Mouse (Mus musculus): Measurements from ENCODE around the gene Zbtb20.

Gene Zbtb20

DNA sequence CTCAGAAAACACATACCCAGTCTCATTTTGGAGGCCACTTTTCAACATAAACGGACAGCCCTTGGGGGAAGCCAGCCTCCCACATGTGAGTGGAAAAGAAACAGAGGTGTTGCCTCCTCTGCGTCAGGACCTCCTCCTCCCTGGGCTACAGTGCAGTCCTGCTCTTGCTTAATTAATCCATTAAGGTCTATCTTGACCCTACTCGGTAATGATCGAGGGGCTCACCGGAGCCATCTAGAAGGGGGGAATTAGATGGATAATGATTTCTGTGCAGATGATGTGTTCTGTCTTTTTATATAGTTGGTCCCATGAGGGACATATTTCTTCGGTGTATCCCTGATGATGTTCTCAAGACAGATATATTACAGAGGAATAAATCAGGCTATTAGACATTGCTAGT lies 655.6 kb downstream of the Zbtb20 start:
- DNase-seq: no peak

DNA sequence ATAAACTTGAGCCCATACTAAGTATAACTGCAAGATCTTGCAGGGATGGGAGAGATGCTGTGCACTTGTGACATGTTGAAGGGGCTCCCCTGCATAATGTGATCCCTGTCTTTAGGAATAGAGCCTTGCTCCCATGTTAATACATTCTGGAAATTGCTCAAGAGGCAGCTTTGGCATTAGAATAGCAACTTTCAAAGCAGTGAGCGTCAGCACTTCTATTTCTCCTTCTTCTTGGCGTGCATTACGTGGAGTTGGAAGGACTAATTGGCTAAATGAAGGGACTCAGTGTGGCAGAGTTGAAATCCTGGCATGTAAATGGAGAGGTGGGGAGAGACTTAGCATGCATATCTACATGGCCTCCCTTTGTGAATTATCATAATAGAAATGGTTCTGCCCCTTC lies 658.4 kb downstream of the Zbtb20 start:
- DNase-seq: no peak

DNA sequence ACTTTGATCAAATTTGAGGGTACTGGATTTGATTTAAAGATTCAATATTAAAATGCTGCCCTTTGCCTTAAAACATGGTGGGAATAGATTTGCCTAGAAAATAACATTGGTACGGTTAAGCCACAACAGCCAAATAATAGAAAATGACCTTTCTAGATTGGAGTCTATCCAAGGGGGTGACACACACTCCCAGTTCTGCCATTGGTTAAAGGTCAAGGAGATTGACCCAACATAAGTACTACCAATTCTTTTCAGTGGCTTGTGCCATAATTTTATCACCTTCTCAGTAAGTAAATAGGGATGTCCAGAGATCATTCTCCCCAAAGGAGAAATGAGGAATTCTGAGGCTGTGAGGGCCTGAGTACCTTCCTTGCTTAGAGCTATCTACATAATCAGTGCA lies 660.2 kb downstream of the Zbtb20 start:
- no peak for DNase-seq

DNA sequence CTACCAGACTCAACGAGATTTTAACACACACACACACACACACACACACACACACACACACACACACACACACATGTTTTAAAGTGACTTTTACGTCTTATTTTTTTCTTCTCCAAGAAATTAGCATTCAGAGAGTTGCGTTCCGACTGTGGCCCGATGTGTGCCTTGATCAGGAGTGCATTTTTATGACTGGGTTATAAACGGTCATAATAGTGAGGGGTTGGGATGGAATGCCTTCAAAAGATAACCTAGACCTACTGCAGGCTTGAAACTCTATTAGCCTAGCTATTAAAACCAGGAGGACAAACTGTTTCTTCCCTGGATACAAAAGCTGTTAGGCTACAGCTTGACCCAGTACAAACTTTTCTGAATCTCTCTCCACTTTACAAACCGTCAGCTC lies 661.5 kb downstream of the Zbtb20 start:
- no peak for DNase-seq

DNA sequence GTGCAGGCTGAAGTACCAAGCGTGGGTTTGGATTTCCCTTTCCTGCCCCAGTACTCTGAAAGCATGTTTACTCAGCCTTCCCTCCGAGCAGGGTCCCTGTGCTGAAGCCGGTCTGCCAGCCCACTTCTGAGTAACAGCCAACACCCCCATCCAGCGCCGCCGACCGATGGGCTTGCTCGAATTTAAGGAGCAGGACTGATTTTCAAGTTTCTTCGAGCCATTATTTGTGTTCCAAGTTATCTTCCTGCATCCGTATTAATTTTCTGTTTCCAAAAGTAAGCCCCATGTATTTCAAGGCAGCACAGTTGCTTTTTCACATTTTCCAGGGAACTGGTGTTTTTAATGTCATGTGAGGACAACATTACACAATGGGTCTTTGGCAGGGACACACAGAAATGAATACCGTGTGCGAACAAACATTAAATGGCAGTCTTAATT lies 664.0 kb downstream of the Zbtb20 start:
- DNase-seq: no peak

DNA sequence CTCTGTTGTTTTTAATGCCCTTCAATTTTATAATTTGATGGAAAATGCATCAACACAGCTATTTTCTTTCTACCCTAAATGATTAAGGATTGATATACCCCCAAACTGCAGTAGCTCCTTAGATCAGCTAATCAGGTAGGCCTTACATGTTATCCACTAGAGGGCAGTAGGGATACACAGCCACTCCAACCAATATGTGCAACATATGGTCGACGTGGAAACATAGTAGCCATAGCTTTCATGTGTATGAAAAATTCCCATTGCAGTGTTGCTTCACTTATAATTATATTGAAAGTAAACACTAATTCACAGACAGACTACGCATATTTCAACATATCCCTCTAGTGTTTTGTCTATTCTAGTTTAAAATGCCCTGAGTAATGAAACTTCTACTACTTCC lies 664.4 kb downstream of the Zbtb20 start:
- no peak for DNase-seq

DNA sequence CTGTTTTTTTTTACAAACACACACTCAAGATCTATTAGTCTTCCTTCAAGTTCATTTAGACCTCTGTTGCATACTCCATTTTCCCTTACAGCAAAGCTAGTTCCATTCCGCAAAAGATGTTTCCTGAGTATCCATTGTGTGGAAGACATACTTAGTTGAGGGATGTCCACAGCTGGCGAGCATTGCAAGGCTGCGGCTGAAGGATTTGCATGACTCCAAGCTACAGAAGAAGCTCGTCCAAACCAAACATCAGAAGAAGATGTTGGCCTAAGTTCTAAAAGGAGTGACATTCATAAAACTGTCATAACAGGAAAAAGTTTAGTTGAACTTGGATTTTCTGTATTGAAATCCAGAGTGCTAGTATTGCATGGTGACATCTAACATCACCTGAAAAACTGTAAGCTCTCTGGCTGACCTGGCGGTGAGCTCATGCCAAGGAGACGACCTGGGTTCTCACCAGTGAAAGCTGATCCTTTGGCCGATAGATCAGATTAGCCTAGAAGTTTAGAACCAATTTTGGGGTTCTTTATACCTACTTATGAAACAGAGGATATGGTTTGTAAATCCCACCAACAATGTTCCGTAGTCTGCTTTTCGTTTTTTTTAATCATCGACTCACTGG lies 665.0 kb downstream of the Zbtb20 start:
- no peak for DNase-seq

DNA sequence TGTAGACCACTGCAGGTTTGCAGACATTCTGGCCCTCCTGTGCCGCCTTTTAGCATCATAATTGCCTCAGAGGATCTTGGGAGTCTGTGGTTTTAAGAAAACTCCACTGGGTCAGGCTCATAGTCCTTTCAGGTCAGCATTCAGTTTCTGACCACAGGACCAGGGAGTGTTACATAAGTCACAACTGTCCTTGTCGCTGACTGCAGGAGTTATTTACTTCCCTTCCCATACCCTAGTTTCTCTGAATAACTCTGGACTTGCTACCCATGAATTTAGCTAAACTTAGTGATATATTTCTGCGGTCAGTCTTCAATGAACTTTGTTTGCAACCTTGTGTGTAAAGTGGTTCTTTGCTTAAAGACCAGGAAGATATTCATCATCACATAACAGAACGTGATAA lies 669.6 kb downstream of the Zbtb20 start:
- no peak for DNase-seq

DNA sequence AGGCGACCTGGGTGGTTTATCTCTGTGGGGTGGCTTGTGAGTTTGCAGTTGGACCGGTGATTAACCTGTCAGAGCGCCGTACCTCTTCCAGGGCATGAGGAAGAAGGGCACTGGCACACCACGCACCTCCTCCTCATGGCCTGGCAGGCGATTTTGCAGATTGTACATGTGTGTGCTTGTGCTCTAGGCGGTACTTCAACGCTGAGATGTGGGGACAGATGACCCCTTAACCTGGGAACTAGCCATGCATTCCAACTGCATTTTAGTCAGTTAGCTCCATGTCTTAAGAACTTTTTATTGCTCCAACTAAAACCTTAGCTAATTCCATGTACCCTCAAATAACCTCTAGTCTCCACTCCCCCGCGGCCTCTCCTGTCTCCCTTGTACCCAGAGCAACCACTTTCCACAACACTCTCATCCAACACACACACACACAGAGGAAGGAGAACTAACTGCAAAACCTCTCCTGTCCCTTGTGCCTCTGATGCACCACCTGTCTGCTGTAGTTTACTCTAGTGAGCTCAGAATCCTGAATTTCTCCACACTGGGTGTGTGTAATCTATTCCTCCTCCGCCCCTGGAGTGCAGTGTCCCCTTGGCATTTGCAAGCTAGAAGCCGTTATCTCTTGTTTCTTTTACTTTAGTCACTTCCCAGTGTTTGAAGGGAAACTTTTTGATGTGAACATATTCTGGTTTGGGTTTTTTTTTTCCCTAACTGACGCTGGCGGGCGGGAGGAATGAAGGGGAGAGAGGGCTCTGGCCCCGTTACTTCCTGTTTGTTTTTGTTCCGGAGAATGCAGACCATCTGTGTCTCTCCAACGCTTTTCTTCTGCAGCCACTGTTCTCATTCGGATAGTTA lies 671.9 kb downstream of the Zbtb20 start:
- DNase-seq: peak; percentile 24 to 51

DNA sequence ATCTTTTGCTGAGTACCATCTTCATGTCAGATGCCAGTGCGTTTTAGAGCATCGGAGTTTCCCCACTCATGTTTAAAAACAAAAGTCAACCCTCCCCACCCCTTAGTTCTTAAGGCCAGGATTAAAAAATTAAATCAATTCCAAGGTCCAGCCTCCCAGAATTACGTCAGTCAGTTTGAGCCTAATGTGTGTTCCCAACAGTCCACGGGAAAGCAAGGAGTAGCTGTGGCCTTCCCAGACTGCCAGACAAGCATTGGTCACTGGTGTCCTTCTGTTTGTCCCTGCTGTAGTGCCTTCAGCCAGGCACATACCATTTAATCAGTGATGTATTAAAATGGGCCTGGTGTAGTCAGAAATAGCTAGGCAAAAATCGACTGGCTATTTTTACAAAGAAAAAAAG lies 673.1 kb downstream of the Zbtb20 start:
- DNase-seq: peak in 1 of 2 experiments; percentile 72

DNA sequence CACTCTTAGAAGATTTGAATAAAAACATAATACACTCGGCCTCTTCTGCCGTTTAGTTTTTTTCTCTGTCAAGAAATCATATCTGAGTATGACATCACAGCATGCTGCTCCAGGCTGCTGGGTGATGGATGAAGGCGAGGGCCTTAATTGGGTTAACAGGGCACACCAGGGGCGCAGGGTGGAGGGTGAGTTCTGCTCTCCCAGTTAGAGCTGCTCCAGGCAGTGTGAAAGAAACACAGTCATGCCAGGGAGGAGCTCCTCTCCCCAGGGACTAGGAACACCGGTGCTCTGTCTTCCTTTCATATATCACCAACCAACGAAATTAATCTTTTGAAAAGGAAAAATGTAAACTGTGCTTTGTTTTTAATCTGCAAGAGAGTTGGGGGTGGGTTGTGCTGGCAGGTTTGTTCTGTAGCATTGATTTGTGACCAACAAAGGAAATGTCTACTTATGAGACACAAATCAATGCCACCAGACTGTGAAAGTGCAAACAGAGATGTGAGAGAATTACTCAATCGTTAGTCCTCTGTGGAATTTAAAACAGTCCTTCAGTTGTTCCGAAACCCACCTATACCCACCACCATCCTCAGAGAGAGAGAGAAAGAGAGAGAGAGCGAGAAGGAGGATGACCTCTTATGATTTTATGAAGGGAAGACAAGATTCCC lies 673.9 kb downstream of the Zbtb20 start:
- DNase-seq: peak in 1 of 2 experiments; percentile 58

DNA sequence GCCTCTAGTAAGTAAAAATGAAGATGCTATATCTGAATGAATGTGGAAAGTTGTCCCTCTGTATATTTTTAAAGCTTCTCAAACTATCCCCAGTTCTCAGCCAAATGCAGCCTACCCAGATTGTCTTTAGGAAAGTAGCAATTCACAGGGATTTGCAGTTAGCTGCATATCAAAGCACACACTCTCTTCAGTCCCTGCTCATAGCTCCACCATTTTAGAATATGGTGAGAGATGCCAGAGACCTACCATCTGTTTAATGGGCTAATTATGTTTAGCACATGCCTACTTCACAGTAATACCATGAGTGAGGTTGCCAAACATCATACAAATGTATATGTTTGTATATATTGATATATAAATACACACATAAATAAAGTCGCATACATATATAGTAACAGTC lies 676.8 kb downstream of the Zbtb20 start:
- no peak for DNase-seq

DNA sequence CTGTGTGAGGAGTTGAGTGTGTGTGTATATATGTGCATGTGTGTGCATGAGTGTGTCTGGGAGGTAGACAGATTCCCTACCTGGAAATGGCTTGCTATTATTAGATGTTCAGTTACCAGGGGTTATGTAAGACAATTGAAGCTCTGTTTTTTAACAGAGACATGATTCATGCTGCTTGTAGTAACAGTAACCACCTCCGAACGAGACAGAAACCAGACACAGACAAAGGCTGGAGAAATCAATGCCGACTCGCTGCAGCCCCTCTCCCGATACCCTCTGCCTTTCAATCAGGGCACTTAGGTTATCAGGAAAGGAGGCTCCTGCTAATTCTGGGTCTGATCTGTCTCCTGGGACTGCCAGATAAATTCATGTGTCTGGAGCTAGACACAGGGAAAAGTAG lies 681.7 kb downstream of the Zbtb20 start:
- DNase-seq: no peak

DNA sequence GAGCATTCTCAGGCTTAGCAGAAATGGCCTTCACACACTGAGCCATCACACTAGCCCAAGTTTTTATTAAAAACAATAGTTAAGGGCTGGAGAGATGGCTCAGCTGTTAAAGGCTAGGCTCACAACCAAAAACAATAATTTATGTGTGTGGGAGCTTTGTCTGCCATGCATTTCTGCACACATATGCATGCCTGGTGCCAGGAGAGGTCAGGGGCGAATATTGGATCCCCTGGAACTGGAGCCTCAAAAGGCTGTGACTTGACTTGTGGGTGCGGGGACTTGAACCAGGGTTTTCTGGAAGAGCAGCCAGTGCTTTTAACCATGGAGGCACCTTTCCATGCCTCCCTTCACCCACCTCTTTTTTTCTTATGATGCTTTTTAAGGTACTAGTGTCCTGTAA lies 685.6 kb downstream of the Zbtb20 start:
- DNase-seq: no peak

DNA sequence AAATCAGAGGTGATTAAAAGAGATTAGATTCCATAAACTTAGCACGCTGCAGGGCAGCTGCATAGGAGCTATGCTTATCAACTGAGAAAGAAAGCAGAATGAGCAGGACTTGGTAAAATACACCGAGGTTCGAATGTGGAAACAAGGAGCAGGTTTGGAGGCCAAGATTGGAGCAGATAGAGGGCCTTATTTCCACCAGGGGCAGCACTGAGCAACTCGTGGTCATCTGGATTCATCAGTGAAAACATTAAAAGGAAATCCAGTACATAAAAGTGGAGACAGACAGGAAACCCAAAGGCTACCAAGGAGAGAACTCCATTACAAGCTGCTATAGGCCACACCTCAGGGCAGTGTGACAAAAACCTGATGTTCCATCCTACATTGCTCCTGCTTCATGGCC lies 686.3 kb downstream of the Zbtb20 start:
- DNase-seq: peak in 1 of 2 experiments; percentile 39

DNA sequence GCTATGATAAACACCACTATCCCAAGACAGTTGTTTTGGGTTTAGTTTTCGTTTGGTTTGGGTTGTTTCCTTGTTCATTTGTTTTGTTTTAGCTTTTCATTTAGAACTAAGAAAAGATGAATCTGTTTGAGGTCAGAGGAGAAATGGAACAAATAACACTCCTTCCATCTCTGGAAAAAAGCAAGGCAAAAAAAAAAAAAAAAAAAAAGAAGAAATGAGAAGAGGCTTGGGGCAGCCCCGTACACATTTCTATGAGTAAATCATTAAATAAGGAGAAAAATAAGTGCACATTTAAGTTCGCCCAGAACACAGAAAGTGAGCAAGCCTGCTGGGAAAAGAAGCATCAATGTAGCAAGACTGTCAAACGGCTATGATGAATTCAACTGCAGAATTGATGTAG lies 690.2 kb downstream of the Zbtb20 start:
- DNase-seq: no peak

DNA sequence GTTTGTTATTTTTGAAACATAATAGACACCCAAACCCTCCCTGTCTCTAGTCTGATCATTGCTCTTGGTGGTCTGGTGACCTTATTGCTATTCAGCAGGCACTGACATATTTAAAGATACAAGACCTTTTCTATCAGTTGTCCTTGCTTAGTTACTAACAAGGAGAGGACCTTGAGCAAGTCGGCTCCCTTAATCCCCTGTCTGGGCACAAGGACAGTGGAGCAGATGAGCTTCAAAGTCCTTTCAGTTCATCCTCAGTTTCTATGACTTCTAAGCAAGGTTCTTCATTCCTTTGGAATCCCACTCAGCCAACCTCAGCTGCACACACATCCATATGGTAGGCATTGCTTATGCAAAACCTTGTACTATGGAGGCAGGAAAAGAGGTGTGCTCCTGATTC lies 690.8 kb downstream of the Zbtb20 start:
- no peak for DNase-seq

DNA sequence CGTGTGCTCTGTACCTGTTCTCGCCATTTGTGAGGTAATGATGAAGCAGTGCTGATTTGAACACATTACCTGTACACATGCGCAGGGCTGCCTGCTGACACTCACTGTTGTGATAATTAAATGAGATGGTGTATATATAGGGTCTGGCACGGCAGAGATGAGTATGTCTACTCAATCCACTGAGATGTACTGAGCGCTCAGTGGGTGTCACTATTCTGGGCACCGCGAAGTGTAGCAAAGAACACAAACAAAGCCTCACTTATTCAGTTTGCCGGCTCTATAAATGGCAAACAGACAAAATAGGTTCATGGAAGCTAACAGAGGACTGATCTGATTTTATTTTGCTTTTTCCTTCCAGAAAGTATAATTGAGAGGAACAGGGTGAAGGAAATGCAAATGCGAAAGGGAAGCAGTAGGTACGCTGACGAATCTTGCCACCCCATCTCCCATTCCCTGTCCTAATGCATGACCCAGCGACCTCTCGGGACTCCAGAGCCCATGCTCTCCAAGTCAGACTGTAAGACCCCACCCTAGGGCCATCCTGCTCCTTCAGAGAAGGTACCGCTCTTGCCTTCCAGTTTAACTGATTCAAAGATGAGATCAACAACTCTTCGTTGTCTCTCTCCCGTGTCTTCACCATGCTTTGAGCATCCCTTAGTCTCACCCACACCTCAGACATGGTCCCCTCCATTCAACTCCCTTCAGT lies 695.8 kb downstream of the Zbtb20 start:
- no peak for DNase-seq

DNA sequence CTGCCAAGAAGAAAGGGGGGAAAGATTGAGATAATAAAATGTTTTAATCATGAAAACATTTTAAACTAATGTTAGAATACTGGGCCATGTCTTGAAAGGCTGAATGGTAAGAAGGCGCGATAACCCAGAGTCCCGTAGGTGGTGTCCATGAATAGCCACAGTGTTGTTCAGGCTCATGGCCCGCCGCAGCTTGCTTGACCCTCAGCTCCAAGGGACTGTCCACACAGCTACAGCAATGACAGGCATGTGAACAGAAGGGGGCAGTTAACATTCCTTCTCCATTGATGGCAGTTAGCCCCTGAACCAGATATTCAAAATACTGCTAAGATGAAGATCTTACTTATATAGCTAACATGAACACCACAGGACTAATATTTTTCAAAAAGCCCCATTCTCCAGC lies 696.5 kb downstream of the Zbtb20 start:
- no peak for DNase-seq

DNA sequence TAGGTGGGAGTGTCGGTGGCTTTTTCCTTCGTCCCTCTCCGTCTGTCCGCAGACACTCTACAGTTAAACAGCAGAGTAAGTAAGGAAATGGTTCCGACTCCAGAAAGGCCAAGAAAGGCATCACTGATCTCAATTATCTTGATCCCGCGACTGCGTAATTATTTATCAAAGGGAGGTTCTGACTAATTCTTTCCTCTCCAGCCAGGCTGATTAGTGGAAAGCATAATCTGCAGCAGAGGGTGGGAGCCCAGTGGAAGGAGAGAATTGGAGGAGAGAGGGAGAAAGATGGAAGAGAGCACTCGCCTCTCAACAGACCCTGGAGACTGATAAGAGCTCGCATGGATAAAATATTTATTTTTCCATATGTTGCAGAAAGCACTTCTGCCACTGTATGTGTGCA lies 697.1 kb downstream of the Zbtb20 start:
- DNase-seq: no peak

DNA sequence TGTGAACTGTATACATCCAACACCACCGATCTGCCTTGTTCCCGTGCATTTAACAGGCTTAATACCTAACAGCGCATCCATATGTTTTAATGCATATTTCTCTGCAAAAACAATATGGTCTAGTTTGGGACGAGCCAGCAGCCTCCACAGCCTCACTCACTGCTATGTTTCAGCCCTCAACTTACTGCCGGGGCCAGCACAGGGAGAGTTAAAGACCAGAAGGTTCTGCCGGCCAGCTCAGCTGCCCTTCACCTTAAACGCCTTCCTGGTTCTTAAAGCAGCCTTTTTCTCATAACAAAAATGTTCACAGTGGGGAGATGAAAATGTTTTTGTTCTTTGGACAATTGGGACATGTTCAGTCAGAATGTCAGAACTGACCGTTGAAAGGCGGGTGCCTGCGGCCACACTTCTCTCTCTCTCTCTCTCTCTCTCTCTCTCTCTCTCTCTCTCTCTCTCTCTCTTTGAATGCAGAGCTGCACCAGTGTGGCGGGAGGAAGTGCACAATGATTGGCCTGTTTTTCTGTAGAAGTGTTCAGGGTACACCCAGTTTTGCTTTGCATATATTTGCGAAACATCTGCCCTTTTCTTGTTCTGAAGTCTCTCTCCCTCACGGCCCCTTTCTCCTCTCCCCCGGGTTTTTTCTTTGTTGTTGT lies 697.6 kb downstream of the Zbtb20 start:
- no peak for DNase-seq

DNA sequence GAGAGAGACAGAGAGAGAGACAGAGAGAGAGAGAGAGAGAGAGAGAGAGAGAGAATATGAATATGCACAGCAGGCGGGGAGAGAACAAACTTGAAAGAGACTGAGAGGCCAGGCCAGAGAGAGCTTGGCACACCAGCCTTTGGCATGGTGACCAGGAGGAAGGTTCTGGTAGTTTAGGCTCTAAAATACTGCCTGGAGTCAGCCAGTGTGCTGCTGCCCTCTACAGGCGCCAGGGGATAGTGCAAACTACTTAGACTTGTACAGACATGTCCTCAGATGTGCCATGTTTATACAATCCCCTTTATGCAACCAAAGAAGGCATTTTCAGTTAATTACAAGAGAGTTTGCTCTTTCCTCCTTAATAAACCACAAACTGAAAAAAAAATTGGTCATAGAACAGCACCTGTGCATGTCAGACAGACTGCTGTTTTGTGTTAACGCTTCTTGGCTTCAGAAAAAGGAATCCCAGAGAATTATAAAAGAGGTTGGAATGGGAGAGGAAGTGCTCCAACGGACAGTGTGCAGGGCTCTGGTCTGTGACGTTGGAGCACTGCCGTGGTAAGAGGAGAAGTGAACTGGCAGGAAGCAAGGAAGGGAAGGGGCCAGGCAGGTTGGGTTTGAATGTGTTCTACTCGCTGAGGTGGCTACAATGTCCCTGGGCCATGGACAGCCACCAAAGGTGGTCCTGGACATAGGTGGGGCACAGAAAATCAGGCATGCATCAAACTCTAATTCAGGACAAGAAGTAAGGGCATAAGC lies 698.5 kb downstream of the Zbtb20 start:
- peak; percentile 93 to 96 for DNase-seq

Data from kidney, postnatal 25 days (tissue).